In genomic region chr2:113757525-113758310, GRCm38 (mm10) we compare ENCODE assay signal across 10 mouse cellular contexts. TPM values are rescaled to one million over a fixed set of nuclear protein-coding genes. Genes with fewer than 3 reads are reported as not detected.
DNase-seq lines count a peak whose midpoint lies in the region; ATAC-seq and TF ChIP-seq lines count a peak whose summit lies in the region.
"Had no signal": no experiment of that assay in that cellular context is flagged by ENCODE, and none has a peak within 500 bp of the region (broad histone marks: within the 10 kb centered on the region; RNA-seq: fewer than 3 reads in every experiment).

No protein-coding gene starts in this region.

- in situ Hi-C loops in ES-E14 (cut with MboI; ENCODE audit: low sequenced_read_pairs in 2 of 2, unreplicated experiment in 2 of 2): no loop called here

- under 1% methylated on average over 47 of the region's 47 CpGs for WGBS in forebrain, embryonic 13.5 days
- under 1% methylated on average over 47 of the region's 47 CpGs for WGBS in kidney, embryonic 16.5 days
- under 1% methylated on average over 47 of the region's 47 CpGs for WGBS in midbrain, embryonic 13.5 days

- H3K4me2 ChIP-seq in forebrain, embryonic 13.5 days: peak overlapping the region; percentile 98
- peak overlapping the region; percentile 96 for H3K4me2 ChIP-seq in kidney, embryonic 16.5 days (replicated peaks; ENCODE audit: low read depth, low read length)
- peak overlapping the region; percentile 94 for H3K4me2 ChIP-seq in midbrain, embryonic 13.5 days (replicated peaks)

- peak; percentile 39 to 50 for DNase-seq in cerebellum, postnatal 25 days
- no peak for DNase-seq in cerebellum, adult 8-10 months
- DNase-seq in ES-E14 (ENCODE audit: low read depth, low spot score) (peak; percentile 26), MN1 (ENCODE audit: low spot score) (no peak)
- no peak for DNase-seq in adrenal gland, postnatal 4 days (ENCODE audit: low spot score in 2 of 2)

- H3K27me3 ChIP-seq in forebrain, embryonic 13.5 days: peaks cover 48% of the 10 kb centered on the region
- H3K27me3 ChIP-seq in kidney, embryonic 16.5 days (ENCODE audit: insufficient read depth, low read length): peaks cover 66% of the 10 kb centered on the region
- H3K27me3 ChIP-seq in midbrain, embryonic 13.5 days: peaks cover 57% of the 10 kb centered on the region
- H3K27me3 ChIP-seq: CH12.LX had no signal

- H3K9ac ChIP-seq in ES-E14 (ENCODE audit: insufficient read depth, low read depth, low read length, poor library complexity, severe bottlenecking): no peak overlapping the region; the same call in 1 of the 2 replicates
- H3K9ac ChIP-seq in forebrain, embryonic 13.5 days: peak overlapping the region; percentile 64
- H3K9ac ChIP-seq in kidney, embryonic 16.5 days (replicated peaks; ENCODE audit: low read length): 0 out of 2 replicates have a peak overlapping the region, but pooled peaks have one; percentile 22
- H3K9ac ChIP-seq in midbrain, embryonic 13.5 days (replicated peaks): peak overlapping the region; percentile 67

- peak overlapping the region; percentile 67 to 69 for H3K4me3 ChIP-seq in ES-E14 (ENCODE audit: insufficient read depth in 1 of 2, low read depth in 1 of 2, low read length in 2 of 2, poor library complexity in 1 of 2, severe bottlenecking in 1 of 2)
- peak overlapping the region; percentile 55 for H3K4me3 ChIP-seq in forebrain, embryonic 13.5 days
- peak overlapping the region; percentile 57 for H3K4me3 ChIP-seq in kidney, embryonic 16.5 days (ENCODE audit: low read length)
- peak overlapping the region; percentile 55 for H3K4me3 ChIP-seq in midbrain, embryonic 13.5 days (replicated peaks)

- H3K4me1 ChIP-seq in ES-E14 (ENCODE audit: control insufficient read depth in 2 of 2, insufficient read depth in 2 of 2, low read length in 2 of 2, poor library complexity in 1 of 2): no peaks in the 10 kb centered on the region
- H3K4me1 ChIP-seq in forebrain, embryonic 13.5 days: peaks cover 23% of the 10 kb centered on the region
- peaks cover 25% of the 10 kb centered on the region for H3K4me1 ChIP-seq in kidney, embryonic 16.5 days (ENCODE audit: insufficient read depth, low read length)
- peaks cover 18% of the 10 kb centered on the region for H3K4me1 ChIP-seq in midbrain, embryonic 13.5 days (replicated peaks)

- no peaks in the 10 kb centered on the region for H3K9me3 ChIP-seq in ES-E14 (ENCODE audit: control insufficient read depth, insufficient read depth, low read depth, low read length)
- H3K9me3 ChIP-seq in forebrain, embryonic 13.5 days (replicated peaks): no peaks in the 10 kb centered on the region
- H3K9me3 ChIP-seq in kidney, embryonic 16.5 days (ENCODE audit: low read length): no peaks in the 10 kb centered on the region
- no peaks in the 10 kb centered on the region for H3K9me3 ChIP-seq in midbrain, embryonic 13.5 days

- no peaks in the 10 kb centered on the region for H3K36me3 ChIP-seq in ES-E14 (ENCODE audit: control insufficient read depth, insufficient read depth, low read length, poor library complexity, severe bottlenecking)
- no peaks in the 10 kb centered on the region for H3K36me3 ChIP-seq in forebrain, embryonic 13.5 days (ENCODE audit: poor library complexity, severe bottlenecking)
- H3K36me3 ChIP-seq in kidney, embryonic 16.5 days (ENCODE audit: insufficient read depth, low read length): no peaks in the 10 kb centered on the region
- no peaks in the 10 kb centered on the region for H3K36me3 ChIP-seq in midbrain, embryonic 13.5 days

- H3K27ac ChIP-seq in ES-E14 (ENCODE audit: insufficient read depth, low read depth, low read length, poor library complexity, severe bottlenecking): no peak overlapping the region
- H3K27ac ChIP-seq in forebrain, embryonic 13.5 days: no peak overlapping the region
- H3K27ac ChIP-seq in kidney, embryonic 16.5 days (ENCODE audit: low read length): no peak overlapping the region
- no peak overlapping the region for H3K27ac ChIP-seq in midbrain, embryonic 13.5 days

- peak; percentile 48 for ATAC-seq in forebrain, embryonic 13.5 days
- peak; percentile 88 for ATAC-seq in kidney, embryonic 16.5 days (ENCODE audit: low FRiP score, low TSS enrichment)
- peak; percentile 32 for ATAC-seq in midbrain, embryonic 13.5 days

TF ChIP-seq in ES-E14, 5 proteins besides CTCF, POLR2A, EP300 and RAD21:
- no peak for TF ChIP-seq ZNF384 (IDR thresholded peaks at IDR 0.05; ENCODE audit: low read depth, low read length)
- TF ChIP-seq CHD2 (IDR thresholded peaks at IDR 0.05; ENCODE audit: low read depth, low read length): no peak
- TF ChIP-seq MAFK (IDR thresholded peaks at IDR 0.05; ENCODE audit: insufficient read depth, low read depth, low read length): no peak
- TF ChIP-seq HCFC1 (IDR thresholded peaks at IDR 0.05; ENCODE audit: borderline replicate concordance, insufficient read depth, low read length): no peak
- no peak for TF ChIP-seq ZC3H11A (IDR thresholded peaks at IDR 0.05; ENCODE audit: borderline replicate concordance, low read depth, low read length)

RNA-seq across cellular contexts. Expression of gene Grem1, which starts 0.7 kb away (rescaled TPM):
- total RNA-seq in ES-E14 (2012; rRNA removed): 0.26 and 0.76 TPM in 2 replicates
- 0.12 and 0.23 TPM in 2 replicates for polyA plus RNA-seq in forebrain, embryonic 13.5 days (2015; fragmentation: Nextera tagmentation; extraction: Ambion mirVana)
- 0.17 and 0.19 TPM in 2 replicates for polyA plus RNA-seq in kidney, embryonic 16.5 days (2015; fragmentation: Nextera tagmentation; extraction: Ambion mirVana)
- 0.63 and 0.77 TPM in 2 replicates for polyA plus RNA-seq in midbrain, embryonic 13.5 days (2015; fragmentation: Nextera tagmentation; extraction: Ambion mirVana)
- total RNA-seq in adrenal gland, postnatal 4 days (2021): under 1 TPM; 0.62 to 0.70 TPM
- total RNA-seq: CH12.LX; heart, postnatal 10 days had no signal

Comparison
In these comparisons a context has a peak if more than half of its experiments do, and no peak if none do; other contexts are left out.
1. DNase-seq: peak in cerebellum, postnatal 25 days (2 of 2) and ES-E14 (single experiment); none in cerebellum, adult 8-10 months (single experiment), MN1 (single experiment) and adrenal gland, postnatal 4 days (0 of 2).
2. ATAC-seq: peak in every context shown above with its lines; median percentile 88 in kidney, embryonic 16.5 days; 48 in forebrain, embryonic 13.5 days; 32 in midbrain, embryonic 13.5 days.
3. Peak in every context shown above with its lines, with median percentiles within 50 percentile points of each other: H3K4me3 ChIP-seq and H3K4me2 ChIP-seq.